Mouse (Mus musculus): ENCODE measurements around the gene Zfp207.

- TF ChIP-seq CTCF (IDR thresholded peaks at IDR 0.05; ENCODE audit: low read depth, low read length) (no peak), GATA1 (IDR thresholded peaks at IDR 0.05; ENCODE audit: borderline replicate concordance, low read length) (no peak), POLR2AphosphoS5 (IDR thresholded peaks at IDR 0.05; ENCODE audit: insufficient replicate concordance, low read depth, low read length) (no peak), GATA2 (IDR thresholded peaks at IDR 0.05; ENCODE audit: borderline replicate concordance, low read depth, low read length) (no peak)
These were observed 6.8 kb downstream of the Zfp207 start for GRCm38 (mm10) chr11:80389885-80390284.
